Mouse (Mus musculus) frontal cortex, adult (tissue): ENCODE results near the gene Kantr.
A peak's percentile ranks its signal among the peaks of the same experiment; 100 is the strongest.

Experiments
- ATAC-seq: cut with Nextera tagmentation; 2 replicates; pipeline ENCODE4 v1.9.2; 2017; ENCODE audit warnings: mild to moderate bottlenecking, moderate library complexity, mixed read lengths; ENCODE audit not compliant: low TSS enrichment

Gene Kantr

DNA sequence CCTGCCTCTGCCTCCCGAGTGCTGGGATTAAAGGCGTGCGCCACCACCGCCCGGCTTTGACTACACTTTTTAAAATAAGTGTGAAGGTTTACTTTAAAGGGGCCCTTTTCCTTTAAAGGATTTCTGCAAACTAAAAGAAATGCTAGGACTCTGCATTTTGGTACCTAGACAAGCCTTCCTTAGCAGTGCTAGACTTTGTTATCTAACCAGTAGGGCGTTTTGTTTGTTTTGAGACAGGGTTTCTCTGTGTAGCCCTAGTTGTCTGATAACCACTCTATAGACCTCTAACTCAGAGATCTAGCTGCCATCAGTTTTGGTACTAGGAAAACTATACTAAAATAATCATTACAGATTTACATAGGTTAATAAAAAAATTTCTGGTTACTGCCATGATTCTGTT, 47.9 kb downstream of the Kantr start:
- ATAC-seq: no peak

DNA sequence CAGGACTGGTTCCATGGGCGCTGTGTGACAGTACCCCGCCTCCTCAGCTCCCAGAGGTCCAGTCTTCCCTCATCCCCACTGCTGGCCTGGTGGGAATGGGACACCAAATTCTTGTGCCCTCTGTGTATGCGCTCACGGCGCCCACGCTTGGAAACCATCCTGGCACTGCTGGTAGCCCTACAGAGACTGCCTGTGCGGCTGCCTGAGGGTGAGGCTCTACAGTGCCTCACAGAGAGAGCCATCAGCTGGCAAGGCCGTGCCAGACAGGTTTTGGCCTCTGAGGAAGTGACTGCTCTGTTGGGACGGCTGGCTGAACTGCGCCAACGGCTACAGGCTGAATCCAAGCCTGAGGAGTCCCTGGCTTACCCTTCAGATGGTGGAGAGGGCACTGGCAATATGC, 56.1 kb downstream of the Kantr start:
- peak; percentile 50; the same call in 1 of the 2 replicates for ATAC-seq
